Mouse (Mus musculus) adrenal gland, postnatal 4 days (tissue): ENCODE measurements around the gene Limk1. TPM values are rescaled to one million over a fixed set of nuclear protein-coding genes. Genes with fewer than 3 reads are reported as not detected.
"Not testable (repeated sequence)": the region's sequence is repeated elsewhere in the genome, so short reads cannot be mapped to it uniquely, and the experiment has no call there.

ENCODE experiments used
- DNase-seq, 2 experiments: peaks; one replicate each; pipeline ENCODE4 v3.0.0; 2021 to 2022; ENCODE audit warnings: low spot score in 2 of 2, mixed read lengths in 2 of 2
- total RNA-seq, 2 experiments: library from RNA; stranded (reverse); gene quantifications; 2 replicates each; pipeline ENCODE4 v1.2.3; 2021

Gene Limk1
- total RNA-seq, 2 experiments from 2014 or later: 31.1 to 32.3 TPM

DNA sequence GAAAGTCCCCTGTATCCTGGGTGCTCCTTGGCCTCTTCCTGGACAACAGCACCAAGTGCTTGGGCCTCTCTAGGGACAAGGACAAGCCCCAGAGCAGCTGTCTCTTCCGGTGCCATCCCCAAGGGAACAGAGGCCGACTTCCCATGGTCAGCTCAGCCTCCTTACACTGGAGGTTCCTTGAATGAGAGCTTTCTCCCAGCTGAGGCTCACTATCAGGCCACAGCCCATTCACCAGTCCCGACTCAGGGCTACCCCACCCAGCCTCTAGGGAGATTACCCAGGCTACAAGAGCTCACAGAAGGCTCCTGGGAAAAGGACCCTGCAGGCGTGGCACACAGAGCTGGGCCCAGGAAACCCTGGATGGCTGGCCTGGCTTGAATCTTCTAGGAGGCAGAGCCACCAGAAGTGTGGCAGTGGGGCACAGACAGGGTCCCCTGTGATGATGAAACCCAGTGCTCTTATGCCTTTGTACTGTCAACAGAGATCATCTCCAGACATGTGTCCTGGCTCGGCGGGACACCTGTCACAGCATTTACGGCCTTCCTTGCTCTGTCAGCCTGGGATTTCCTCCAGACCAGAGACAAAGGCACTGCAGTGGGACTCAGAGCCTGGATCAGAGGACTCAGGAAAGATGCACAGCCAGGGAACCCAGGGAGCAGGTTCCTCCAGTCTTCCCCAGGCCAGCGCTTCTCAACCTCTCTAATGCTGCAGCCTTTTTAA, 9.4 kb downstream of the Limk1 start:
- no peak for DNase-seq

DNA sequence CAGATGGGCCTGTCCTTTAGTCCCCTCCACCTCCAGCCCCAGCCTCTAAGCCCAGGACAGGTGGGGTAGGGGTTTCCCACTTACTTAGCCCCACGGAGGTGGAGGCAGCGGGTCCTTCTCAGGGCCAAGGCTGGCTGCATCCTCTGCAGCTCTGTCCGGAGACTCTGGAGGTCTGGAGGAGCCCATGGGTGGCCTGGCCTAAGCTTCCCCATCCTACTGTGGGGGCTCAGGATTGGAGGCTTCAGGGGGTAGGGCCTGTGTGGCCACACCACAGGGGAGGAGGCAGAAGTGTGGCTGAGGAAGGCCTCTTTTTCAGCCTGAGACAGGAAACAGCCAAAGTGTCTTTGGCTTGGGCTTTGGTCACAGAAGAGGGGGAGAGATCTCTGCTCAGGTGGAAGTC, 10.4 kb downstream of the Limk1 start:
- no peak for DNase-seq

DNA sequence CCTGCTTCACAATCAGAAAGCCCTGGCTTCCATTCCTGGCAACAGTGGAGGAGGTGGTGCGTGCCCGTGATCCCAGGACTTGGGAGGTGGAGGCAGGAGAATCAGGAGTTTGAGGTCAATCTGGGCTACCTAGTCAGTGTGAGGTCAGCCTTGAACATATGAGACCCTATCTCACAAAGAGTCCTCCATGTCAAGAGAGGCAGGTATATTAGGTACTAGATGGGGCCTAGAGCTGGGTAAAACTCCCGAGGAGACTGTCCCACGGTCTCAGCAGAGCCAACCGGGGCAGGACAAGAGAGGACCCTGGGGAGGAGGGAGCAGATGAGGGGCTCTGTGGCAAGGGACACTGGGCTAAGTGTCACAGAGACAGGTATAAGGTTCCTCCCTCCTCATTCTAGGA, 10.9 kb downstream of the Limk1 start:
- no peak for DNase-seq

DNA sequence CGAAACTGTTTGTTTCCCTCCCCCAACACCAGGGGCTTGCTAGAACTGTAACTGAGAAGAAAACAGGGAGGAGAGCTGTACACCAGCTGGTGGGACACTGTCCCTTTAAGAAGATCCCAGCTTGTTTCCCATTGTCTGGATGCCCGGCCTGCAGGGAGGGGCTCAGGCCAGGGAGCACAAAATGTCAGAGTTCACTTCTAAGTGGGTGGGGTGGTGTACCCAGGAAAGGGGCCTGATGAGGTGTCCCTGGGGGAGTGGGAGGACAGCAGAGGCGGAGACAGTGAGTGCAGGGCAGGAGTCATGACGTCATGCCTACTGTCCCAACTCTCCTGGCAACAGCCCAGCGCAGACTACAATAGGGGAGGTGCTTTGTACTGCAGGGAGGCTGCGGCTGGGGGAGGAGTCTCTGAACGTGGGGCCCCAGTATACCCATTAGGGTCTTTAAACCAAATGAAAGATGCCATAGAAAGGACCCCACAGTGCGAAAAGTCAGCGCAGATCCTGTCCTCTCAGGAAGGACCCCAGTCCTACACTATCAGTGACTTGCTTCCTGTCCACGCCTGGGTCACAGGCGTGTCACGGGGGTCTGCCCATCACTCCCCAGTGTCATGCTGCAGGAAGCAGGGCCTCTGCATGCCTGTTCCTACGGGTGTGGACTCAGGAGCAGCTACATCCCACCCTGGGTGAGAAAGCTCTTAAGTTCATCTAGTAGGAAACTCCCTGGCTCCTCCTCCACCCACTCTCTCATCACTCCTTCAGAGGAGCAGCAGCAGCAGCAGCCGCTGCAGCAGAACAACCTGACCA, 12.2 kb downstream of the Limk1 start:
- peak; percentile 53 to 69 for DNase-seq

DNA sequence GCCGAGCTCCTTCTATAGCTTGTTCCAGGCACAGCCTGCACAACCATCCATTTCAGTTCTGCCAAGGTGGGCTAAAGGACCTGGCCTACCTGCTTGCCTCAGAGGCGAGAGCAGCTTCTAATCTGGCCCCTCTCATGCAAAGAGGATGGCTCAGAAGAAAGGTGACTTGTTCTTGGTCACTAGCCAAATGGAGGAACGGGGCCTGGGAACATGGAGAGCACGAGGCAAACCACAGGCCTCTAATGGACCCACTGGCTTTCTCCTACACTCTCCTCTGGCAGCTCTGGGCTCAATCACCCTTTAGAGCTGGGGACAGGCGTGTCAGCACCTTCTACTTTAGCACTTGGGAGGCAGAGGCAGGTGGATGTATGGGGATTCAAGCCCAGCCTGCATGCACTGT, 13.4 kb downstream of the Limk1 start:
- DNase-seq: no peak

DNA sequence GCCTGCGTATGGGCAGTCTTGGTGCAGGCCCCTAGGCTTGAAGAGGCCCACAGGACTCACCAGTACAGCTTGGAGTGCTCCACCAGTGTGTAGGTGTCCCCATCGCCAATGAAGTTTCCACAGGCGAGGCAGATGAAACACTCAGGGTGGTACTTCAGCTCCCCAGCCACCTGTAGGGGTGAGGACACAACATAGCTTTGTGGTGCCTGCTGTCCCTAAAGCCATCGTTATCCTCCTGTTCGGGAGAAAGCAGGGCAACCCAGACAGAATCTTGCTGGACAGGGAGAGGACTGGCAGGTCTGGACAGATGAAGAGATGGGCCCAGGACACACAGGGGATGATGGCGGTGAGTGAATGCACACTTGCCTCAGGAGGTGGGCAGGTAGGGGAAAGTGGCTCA, 15.8 kb downstream of the Limk1 start:
- no peak for DNase-seq

DNA sequence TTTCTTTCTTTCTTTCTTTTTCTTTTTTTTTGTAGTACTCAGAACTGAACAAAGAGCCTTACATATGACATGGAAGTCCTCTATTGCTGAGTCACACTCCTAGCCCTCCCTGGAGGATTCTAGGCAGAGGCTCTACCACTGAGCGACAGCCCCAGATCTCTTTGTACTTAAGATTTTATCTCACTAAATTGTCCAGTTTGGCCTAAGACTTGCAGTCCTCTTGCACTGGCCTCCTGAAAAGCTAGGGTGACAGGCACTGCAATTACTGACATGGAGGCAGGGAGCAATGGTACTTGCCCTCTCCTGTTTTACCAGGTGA, 16.2 kb downstream of the Limk1 start:
- DNase-seq: no peak

DNA sequence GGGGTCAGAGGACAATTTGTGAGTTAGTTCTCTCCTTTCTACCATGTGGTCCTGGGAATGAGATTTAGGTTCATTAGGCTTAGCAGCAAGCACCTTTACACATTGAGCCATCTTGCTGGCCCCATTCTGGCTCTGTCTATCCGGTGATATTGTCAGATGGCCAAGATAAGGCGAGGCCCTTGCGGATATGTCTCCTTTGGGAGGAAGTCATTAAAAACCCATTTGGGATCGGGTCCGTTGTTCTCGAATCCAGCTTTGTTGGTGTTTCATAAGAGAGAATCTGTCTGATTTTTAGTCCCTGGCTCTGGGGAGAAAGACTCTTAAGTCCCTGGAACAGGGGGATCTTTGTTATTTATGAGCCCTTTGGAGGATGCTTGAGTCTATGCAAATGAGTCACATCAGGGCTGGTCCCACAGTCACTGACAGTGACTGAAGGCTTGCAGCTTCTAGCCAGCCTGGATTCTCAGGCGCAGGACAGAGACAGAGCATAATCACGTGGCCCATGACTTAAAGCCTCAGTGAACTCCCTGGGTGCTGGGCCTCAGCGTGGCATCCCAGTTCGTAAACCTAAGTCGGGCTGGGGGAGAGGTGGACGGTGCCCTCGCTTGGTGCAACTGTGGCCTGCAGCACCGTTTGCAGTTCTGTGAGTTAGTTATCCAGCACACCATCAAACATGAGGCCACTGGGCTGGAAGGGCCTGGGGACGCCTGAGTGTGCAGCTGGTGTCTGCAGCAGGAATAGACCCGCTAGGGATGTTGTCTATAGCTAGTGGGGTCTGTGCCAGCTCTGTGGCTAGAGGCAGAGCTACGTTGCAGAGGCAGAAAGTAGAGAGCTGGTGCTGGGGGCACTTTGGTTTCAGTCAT, 16.8 kb downstream of the Limk1 start:
- DNase-seq: no peak

DNA sequence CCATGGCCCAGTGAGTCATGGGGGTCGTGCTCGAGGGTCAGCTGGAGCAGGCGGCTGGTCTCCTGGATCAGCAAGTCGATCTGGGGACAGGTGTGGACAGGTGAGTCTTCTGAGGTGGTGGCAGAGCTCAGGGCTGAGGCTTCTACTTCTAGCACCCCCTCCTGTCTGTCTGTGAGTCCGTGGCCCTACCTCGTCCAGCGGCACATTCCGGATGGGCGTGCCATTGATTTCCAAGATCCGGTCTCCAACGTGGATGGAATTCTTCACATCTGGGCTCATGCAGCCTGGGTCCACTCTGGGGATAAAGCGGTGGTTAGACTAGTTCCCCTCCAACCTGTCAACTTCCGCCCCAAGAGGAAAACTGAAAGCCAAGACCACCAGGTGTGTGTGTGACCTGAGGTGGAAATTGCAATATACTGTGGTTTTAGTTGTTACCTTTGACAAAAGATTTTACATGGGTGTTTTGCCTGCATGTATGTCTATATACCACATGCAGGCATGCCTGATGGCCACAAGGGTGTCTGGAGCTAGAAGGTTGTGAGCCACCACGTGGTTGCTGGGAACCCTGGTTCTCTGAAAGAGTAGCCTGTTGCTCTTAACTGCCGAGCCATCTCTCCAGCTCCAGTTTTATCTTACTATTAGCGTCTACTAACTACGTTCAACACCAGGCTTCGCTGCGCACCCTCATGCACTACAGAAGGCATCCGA, 19.2 kb downstream of the Limk1 start:
- no peak for DNase-seq

DNA sequence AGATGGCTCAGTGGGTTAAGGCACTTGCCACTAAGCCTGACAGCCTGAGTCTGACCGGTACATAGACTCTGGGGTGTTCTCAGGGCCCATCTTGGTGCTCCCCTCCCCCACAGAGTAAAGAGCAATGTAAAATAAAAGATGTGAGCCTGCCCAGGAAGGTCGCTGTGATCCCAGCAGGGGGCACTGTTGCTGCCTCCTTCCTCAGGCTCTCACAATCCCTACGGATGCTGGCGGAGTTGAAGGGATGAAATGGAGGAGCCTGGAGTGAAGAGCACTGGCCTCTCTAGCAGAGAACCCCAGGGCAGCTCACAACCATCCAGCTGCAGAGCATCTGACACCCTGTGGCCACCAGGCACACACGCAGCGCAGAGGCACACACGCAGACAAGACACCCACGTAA, 19.9 kb downstream of the Limk1 start:
- DNase-seq: no peak

DNA sequence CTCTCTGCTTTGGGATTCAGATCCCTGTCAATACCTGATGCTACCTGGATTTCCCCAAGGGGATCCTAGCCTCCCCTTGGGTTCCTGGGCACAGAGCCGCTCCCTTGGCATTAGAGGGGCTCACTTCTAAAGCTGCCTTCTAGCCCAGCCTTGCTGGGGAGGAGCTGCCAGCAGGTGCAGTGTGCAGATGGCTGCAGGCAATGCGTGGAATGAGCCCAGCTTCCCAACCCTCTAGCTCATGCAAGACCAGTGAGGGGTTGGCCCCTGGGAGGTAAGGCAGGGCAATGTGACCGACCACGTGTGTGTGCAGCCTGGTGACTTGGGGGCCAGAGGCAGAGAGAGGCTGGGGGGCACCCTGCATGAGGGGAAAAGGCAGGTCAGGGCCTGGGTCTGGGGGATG, 31.7 kb downstream of the Limk1 start:
- no peak for DNase-seq

DNA sequence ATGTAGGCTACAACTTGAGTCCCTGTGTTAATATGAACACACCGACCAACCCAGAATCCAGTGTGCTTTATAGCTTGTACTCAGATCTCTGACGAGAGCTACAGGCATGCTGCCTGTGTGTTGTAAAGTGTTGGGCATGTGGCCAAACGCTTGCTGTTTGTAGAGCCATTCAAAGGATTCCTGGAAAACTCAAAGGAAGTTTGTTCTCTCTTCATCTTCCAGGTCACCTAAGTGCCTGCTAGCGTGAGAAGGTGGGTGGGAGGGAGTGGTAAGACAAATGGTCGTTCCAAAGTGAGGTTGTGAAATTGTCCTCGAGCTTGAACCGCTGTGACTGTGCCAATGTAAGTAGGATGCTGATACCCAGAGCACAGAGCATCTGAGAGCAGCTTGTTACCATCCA, 36.4 kb downstream of the Limk1 start:
- DNase-seq: no peak

DNA sequence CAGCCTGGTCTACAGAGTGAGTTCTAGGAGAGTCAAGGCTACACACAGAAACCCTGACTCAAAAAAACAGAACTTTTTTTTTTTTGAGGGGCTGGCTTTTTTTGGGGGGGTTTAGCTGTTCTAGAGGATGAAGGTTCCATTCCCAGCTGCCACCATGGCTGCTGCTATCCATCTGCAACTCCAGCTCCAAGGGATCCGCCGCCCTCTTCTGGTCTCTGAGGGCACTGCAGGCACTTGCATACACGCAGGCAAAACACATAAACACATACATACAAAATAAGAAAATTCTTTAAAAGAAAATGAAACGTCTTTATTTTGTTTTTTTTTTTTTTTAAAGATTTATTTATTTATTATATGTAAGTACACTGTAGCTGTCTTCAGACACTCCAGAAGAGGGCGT, 37.5 kb downstream of the Limk1 start:
- no peak for DNase-seq

DNA sequence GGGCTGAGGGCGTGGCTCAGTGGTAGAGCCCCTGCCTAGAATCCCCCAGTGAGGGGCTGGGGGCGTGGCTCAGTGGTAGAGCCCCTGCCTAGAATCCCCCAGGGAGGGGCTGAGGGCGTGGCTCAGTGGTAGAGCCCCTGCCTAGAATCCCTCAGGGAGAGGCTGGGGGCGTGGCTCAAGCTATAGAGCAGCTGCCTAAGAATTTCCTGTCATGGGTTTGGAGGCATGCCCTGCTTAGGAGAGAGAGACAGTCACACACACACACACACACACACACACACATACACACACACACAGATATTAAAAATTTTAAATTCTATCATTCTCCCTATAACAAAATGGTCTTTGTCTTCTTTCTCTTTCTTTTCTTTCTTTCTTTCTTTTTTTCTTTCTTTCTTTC, 39.4 kb downstream of the Limk1 start:
- not testable (repeated sequence) for DNase-seq

DNA sequence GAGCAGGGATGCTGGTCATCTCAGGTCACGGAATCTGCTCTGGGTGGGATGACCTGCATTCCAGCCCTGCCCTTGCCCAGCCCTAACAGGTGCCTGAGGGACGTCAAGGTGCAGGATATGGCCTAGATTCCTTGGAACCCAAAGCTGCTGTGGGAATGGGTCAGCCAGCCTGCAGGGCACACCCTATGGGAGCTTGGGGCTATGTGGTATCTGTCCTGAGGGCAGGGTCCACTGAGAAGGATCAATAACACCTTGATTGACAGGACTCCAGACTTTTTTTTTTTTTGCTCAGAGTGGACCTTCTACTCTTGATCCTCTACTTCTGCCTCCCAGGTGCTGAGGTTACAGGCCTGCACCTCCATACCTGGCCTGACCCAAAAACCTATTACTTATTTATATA, 41.0 kb downstream of the Limk1 start:
- DNase-seq: no peak

DNA sequence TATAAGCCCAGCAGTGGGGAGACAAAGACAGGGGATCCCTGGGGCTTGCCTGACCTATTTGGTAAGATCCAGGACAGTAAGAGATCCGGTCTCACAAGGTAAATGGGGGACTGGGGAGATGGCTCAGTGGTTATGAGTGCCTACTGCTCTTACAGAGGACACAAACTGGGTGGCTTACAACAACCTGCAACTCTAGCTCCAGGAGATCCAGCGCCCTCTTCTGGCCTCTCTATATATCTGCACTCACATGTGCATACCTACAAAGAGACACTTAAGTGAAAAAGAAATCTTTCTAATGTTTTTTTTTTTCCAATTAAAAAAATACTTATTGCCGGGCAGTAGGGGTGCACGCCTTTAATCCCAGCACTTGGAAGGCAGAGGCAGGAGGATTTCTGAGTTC, 41.9 kb downstream of the Limk1 start:
- no peak for DNase-seq

DNA sequence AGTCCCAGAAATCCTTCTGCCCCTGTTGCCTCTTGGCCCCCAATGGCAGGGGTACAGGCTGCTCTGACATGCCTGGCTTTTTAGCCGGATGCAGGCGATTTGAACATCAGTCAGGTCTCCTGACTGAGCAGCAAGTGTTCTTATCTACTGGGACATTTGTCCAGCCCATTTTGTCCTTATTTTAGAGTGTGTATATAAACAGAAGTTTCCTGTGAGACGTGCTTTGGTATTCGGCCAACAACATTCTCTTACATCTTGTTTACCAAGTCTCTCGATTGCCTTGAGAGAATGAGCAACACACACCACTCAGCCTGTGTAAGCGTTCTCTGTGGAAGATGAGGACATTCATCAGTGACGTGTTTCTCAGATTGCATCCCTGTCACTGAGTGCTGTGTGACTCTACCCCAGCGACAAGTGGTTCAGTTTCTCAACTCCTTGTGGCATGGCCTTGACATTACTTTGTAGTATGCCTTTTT, 43.7 kb downstream of the Limk1 start:
- no peak for DNase-seq

DNA sequence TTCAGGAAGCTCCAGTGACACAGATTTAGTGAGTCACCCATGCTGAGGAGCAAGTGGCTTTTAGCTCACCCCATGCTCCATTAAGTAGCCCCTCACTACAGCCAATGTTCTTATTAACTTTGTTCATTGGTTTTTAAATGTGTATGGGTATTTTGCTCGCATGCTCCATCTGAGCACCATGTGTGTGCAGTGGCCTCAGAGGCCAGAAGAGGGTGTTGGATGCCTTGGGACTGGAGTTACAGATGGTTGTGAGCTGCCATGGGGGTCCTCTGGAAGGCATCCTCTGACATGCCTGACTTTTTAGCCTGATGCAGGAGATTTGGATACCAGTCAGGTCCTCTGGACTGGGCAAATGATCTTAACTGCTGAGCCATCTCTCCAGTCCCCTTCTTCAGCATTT, 44.3 kb downstream of the Limk1 start:
- DNase-seq: no peak

DNA sequence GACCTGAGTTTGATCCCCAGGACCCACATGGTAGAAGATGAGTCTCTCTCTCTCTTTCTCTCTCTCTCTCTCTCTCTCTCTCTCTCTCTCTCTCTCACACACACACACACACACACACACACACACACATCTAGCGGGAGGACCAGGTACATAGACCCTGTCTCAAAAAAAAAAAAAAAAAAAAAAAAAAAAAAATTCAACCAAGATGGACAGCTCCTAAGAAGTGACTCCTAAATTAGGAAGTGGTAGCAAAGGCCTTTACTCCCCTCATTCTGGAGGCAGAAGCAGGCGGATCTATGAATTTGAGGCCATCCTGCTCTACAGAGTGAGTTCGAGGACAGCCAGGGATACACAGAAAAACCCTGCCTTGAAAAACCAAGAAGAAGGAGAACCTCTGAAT, 48.0 kb downstream of the Limk1 start:
- DNase-seq: no peak

DNA sequence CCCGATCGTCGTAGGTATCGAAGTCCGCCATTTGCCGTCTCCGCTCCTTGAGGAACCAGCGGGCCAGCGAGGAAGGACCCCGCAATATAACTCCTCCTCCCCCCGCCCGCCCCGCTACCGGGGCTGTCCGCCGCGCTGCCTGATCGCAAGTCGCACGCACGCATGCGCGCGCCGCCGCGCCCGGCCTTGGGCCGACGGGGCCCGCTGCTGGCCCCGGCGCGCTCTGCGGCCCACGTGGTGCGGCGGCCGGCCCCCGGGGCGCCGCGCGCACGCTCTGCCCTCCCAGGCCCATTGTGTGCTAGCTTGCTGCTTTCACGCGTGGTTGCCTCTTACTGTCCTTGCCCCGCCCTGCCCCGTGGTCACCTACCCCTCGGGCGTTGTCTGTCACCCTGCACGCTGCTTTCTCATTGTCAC, 49.1 kb downstream of the Limk1 start, which contains the start of gene Eif4h:
Gene Eif4h, minus strand, starts transcription at position 222 of the 414 bp plus-strand sequence.
- peak; percentile 93 to 94 for DNase-seq
